Mouse (Mus musculus) bone marrow, adult 2 months (tissue): ENCODE measurements at regions not wholly inside any gene's neighbourhood (a gene's known extent, or its start where the extent isn't known, plus 50 kb on each side); places are given as distances from the start of the nearest gene placed in this dataset.

Experiments used
- CTCF ChIP-seq: fragments of 200-500 bp; IDR thresholded peaks from 2 replicates; pipeline ENCODE4 v1.5.1; 2011; ENCODE audit warnings: low read length, control low read depth; ENCODE audit not compliant: control insufficient read depth, insufficient read depth
- POLR2A ChIP-seq: fragments of 200-500 bp; IDR thresholded peaks from 2 replicates; pipeline ENCODE4 v1.6.1; 2011; ENCODE audit warnings: low read depth, mild to moderate bottlenecking, control low read depth, low read length, borderline replicate concordance; ENCODE audit not compliant: control insufficient read depth

DNA sequence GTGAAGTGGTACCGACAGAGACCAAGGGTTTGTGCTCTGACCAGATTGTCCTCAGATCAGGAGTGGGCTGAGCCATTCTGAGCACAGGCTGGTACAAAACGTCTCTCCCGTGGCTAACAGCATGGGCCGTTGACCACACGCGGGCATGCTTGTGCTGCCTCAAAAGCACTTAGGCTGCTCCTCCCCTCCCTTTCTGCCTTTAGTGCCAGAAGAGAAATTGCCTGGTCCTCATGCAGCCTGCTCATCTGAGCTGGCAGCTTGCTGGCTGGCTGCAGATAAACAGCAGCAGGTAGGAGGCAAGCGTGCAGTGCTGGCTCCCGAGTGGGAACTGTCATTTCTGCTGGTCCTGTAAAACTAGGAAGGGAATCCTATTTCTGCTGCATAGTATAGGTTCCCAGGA is 267.1 kb downstream of the Gadd45g start:
- TF ChIP-seq CTCF (no peak), POLR2A (no peak)
